Mouse (Mus musculus) ovary, postnatal 14 days (tissue): ENCODE data around the gene Ednra.

Source experiments
- DNase-seq: peaks from one replicate; pipeline ENCODE4 v3.0.0; 2022; ENCODE audit warnings: low spot score

Gene Ednra

DNA sequence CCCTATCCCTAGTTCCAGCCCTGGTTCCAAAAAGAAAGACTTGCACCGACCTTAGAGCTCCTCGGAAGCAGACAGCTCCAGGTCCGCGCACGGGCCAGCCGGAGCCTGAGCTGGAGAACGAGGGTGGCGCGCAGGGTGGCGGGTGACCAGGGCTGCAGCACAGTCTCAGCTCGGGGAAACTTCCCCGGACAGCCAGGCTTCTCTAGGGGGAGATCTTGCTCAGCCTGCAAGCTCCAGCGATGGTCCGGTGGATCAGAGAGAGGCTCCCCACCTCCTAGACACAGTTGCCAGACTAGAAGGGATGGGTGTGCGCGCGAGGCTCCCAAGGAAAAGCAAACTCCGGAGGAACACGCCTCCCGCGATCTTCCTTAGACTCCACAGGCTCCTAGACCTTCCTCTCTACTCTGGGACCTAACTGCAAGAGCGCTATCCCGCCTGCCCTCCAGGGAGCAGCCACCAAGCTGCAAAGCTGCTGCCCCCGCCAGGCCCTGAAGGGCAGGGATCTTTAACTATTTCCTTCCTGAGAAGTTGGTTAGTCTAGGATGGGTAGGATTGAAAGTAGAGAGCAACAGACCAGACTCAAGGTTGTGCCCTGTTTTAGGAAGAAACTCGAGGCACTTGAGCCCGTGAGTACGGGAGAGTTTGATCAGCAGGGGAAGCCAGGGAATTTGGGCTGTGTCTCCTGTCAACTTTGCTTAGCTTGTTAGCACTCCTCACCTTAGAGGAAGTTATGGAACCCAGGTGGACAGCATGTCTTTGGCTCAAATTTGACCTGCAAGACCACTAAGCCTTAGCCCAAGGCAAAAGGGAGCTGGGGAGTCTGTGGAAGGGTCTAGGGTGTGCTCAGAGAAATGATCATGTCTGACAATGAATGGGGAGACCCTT, at the start of gene Ednra:
TSS of gene Ednra (minus strand) at position 419 of the 885 bp plus-strand sequence.
- DNase-seq: peak; percentile 51

DNA sequence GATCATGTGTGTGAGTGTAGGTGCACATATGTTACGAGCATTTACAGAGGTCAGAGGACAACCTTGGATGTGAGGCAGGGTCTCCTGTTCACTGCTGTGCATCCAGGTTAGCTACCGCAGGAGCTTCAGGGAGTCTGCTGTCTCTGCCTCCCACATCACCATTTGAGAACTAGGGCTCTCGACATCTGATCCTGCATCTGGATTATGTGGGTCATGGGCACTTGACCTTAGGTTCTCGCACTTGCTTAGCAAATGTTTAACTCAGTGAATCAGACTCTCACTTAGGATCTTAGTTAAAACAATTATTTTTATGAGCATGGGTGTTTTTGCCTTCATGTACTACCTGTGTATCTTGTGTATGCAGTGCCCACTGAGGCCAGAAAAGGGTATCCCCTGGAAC, 49.6 kb upstream of the Ednra start:
- no peak for DNase-seq

DNA sequence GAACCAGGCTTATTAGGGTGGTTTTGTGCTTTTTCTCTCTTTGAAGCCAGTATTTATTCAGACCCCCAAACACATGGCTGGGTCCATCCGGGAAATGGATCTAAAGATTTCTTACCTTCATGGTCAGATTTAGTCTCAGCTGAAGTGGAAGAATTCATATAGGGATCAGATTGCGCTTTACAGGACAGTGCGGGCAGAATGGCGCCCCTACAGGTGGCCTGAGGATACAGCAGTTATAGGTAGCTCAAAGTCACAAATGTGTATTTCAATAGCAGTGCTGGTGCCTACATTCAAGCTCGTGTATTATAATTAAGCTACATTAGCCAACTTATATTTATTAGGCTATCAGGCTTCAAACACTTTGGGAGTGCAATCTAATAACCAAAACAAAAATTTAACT, 49.0 kb upstream of the Ednra start:
- no peak for DNase-seq

DNA sequence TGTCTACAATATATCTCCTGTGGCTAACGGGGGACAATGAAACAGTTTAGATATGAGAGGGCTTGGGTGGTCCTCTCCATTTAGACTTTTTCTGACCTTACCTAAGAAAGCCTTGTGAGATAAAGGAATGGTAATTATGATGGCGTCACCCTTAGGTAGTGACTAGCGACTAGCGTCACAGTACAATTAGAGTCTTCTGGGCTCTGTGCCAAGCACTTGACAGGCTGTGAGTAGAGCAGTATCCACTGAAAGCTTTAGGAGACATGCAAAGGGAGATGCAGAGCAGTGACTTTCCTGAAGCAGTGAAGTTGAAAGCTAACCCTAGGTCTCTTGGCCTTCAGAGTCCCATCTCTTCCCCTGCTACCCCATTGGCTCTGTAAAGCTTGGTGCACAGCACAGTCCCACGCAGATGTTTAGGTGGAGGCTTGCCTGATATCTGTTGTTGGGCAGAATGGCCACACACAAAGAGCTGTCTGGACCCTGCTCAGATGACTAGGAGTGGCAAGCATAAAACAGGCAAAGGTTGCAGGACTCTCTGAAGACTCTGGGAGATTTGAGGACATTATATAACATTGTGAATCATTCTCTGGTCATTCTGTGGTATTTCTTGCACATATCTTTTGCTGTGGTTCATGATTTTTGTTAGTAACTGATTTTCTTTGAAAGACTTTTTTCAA, 48.1 kb upstream of the Ednra start:
- no peak for DNase-seq

DNA sequence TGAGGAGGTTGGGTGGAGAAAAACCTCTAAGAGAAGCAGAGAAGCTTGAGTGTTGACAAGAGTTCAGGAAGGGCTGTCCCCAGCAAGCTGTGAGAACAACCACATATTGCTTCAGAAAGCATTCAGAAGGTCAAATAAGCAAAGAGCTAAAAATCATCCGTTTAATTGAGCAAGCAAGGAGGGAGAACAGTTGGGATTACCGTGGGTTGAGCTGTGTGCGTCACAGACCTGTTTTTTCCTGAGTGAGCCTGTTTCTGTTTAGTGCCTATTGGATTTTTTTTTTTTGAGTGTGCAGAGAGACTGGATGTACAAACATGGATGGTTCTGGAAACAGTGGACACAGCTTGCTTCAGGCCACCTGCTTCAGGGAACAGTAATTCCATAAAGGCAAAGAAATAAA, 46.7 kb upstream of the Ednra start:
- no peak for DNase-seq

DNA sequence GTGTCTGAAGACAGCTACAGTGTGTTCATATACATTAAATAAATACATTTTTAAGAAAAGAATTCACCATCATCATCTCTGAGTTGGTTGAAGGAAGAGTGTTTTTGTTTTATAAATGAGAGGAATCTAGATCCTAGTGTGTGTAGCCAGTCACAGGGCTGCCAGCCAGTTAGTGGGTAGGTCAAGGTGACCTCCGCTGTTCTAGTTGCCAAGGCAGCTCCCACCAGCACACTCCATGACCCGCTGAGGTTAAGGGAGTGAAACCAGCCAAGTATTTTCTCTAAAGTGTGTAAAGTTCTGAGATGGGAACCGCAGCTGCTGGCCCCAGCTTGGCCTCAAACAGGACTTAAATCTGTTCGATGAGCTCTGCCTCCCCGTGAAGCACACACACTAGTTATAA, 44.7 kb upstream of the Ednra start:
- peak; percentile 20 for DNase-seq

DNA sequence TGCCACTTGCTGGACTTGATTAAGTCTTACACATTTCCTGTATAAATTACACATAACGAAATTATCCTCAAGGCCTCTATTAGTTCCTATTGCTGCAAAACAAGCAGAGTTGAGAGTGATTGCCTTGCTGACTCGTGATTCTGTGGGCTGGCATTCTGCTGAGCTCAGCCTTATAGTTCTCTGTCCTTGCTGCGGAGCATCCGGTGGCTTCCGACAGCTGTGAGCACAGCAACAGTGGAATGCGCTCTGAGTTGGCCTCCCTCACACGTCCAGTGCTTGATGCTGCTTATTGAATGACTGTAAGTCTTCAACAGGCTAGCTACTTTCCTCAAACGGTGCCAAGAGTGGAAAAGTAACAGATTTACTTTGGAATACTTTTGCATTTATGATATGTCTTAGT, 40.0 kb upstream of the Ednra start:
- no peak for DNase-seq

DNA sequence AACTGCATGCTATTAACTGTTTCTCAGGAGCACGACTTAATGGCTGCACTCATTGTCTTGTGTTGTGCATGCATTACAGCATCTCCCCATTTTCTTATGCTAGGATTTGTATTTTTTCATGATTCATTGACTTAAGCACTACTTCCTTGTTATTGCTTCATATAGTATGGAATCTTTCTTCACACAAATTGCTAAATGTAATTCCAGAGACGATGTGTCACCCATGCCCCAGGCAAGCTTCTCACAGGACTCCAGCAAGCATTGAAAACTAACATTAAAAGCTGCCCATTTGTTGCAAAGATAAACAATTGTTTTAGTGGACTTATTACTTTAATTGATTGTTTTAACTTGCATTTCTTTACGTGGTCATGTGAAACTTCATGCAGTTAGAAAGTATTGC, 38.7 kb upstream of the Ednra start:
- no peak for DNase-seq

DNA sequence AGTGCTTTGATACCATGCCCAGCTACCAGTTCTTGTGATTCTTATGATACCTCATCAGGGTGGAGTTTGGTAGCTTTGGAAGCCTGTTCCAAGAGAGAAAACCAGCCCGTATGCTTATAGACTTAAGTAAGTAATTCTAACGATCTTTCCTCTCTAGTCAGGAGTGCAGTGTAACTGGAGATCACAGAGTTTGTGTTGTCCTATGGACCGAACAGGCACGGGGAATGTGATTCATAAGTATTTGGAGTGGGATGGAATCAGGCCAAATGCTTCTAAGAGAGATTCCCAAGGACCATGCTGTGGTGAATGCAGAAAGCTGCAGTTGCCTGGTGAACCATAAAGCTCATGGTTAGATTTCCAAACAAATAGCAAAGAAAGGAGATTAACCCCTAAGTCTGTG, 31.2 kb upstream of the Ednra start:
- DNase-seq: no peak

DNA sequence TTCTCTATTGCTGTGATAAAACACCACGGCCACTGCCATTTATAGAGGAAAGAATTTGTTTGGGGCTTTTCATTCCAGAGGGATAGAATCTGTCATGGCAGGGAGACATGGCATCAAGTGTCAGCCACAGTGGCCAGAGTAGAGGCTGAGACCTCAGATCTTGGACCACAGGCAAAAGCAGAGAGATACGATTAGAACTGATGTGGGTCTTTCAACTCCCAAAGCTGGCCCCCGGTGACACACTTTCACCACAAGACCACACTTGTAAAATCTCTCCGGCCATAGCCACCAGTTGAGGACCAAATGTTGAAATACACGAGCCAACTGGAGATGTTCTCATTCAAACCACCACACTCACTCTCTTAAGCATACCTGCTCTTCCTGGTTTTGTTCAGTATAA, 29.5 kb upstream of the Ednra start:
- no peak for DNase-seq

DNA sequence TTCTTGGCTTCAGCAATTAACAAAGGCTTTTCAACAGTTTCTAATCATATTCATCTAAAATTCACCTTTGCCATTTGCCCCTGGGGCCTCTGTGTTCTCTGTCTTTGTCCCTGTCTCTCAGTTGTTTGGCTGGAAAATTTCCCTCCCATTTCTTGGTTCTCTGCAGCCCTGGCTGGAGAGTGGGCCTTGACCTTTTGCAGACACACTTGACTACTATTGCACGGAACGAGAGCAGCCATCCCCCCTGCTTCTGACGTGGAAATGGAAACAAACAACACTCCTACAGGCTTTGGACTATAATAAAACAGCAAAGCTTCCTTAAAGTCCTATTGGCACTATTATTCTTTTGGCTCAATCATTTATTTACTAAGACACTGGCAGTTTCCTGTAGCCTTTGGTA, 27.8 kb upstream of the Ednra start:
- DNase-seq: no peak

DNA sequence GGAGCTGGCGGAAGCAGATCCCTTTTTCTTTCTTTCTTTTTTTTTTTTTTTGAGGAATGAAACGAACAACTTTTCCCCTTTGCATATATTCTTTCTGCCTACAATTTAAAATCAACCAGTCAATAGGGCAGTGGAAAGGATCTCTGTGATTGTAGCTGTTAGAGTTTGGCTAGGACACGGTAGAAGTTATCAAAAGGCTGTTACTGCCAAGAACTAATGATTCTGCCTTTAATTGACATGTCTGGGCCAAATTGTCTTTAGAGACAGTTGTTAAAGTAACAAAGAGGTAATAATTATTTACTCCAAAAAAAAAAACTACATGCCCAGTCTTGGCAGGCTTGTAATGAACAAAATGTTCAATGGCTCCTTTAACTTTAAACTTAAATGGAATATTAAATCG, 26.1 kb upstream of the Ednra start:
- DNase-seq: no peak

DNA sequence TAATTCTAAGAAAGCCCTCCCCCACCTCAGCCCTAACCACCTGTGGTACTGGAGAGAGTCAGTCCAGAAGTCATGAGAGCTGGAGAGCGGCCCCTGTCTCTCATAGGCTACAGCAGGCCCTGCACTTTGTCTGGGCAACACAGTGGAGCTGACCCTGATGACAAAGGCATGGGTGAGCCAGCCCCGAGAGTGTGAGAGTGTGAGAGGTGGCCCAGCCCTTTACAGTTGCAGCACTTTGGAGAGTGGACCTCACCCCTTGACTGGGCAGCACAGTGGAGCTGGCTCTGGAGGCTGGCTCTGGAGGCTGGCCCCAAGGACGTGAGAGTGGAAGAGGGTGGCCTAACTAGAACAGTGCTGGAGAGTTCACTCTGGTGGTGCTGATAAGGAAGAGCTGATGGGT, 20.2 kb upstream of the Ednra start:
- no peak for DNase-seq

DNA sequence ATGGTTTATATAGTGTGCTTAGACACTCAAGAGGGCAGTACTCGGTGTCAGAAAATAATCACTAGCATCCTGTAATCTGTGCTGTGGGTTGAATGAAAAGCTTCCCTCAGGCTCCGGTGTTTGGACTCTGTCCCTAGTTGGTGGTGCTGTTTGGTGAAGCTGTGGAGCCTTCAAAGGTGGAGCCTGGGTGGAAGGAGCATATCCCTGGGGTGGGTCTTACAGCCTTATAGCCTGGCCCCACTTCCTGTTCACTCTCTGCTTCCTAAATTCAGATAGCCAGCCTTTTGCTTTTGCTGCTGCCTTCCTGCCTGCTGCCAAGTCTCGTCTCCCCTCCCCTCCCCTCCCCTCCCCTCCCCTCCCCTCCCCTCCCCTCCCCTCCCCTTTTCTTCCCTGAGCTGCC, 18.1 kb upstream of the Ednra start:
- no peak for DNase-seq

DNA sequence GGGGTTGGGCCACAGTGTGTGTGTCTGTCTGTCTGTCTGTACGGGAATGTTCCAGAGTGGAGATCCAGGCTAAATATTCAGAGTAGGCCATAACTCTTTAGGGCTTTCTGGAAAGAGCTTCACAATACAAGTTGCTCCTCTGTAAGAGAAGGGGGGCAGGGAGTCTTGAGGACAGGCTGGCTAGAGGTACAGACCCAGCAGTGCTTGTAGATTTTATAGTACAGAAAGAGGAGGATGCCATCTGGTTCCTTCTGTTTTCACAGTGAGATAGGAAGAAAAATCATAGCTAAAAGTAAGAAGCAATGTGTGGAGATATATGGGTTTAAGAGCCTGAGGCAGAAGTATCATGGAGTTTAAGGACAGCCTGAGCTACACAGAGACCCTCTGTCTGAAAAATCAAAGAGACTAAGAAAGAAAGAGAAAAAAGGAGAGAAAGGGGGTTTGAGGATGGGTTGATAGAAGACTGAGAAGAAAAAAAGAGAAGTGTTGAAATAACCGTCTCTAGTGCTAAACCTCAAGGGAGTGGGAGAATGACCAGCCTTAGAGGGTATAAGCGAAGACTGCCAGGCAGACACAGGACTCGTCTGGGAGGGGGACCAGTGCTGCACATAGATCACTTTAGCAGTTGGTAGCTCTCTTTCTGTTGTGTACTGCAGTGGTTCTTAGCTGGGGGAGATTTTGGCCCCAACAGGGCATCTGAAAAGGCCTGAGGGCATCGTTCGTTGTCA, 16.9 kb upstream of the Ednra start:
- DNase-seq: no peak

DNA sequence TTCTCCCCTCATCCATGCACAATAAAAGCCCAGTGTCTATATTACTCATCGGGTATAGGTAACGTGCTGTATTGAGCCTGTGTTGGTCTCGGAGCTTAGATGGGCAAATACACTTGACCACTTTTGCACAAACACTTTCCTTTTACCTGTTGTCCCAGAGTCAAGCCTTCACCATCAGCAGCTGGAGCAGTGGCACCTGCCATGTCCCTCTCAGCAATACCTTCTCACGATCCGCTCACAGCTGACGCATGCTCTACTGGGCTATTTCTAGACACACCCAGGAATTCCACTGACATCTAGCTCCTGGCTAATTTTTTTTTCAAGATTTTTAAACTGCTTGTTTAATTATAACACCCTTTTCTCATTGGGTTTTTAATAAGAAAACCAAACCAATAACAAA, 14.2 kb upstream of the Ednra start:
- DNase-seq: no peak

DNA sequence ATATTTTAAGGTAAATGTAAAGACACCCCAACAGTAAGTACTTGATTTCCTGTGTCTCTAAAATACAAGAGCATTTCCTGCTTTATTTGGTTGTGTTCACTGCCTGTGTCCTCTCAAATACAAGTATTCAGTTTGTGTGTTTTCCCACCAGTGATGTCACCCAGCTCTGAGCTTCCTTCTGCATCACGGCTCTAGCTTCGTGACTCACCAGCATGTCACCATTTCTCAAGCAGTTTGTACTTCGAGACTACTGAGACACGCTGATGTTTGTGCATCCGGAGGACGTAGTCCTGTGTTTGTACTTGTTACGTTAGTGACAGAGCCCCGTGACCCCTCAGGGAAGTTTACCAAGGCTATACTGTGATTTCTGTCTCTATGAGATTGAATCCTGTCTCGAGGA, 13.1 kb upstream of the Ednra start:
- DNase-seq: no peak

DNA sequence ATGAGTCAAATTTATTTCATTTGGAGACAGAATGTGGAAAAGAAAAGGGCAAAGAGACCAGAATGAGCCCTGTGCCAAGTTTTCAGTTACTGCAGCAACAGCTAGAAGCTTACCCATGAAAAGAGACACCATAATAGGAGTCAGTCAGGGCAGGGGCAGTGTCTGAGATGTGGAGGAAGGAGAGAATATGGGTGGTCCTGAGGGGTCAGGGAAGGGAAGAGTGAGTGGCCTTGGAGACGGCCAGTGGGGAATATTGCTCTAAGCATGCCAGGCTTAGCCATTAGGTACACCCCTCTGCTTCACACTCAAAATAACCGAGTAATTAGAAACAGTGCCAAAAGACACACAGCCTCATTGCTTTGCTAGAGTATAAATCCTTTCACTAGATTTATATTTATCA, 9.5 kb upstream of the Ednra start:
- no peak for DNase-seq

DNA sequence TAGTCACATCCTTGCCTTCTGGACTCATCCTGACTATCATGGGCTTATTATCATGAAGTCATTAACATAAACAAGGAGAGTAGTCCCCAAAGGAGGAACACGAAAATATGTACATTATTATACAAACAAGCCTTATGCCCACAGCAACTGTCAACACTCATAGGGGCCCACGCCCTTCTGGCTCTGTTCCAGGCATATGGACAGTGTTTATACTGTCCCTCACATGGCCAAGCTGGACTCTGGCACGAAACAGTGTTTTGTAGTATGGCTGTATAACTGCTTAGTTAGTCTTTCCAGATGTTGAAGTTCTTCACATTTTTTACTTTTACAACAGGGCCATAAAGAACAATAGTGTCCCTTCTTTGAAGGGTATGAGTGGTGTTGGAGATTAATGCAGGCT, 8.7 kb upstream of the Ednra start:
- DNase-seq: no peak

DNA sequence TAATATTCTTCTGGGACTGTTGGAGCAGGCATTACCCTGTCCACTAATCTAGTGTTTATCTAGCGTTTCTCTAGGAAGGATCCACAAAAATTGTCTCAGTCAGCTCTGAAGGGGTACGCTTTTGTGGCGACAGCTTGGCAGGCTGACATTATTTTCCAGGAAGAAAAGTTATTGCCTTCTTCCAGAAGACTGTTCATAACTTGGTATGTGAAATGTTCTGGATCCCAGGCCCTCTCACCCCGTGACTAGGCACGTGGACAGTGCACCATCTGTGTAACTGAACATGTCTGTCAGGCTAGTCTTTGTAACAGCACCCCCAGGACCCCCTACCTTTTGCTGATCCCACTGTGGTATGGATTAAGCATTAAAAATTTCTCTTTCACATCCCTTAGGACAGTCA, 1.1 kb upstream of the Ednra start:
- no peak for DNase-seq

DNA sequence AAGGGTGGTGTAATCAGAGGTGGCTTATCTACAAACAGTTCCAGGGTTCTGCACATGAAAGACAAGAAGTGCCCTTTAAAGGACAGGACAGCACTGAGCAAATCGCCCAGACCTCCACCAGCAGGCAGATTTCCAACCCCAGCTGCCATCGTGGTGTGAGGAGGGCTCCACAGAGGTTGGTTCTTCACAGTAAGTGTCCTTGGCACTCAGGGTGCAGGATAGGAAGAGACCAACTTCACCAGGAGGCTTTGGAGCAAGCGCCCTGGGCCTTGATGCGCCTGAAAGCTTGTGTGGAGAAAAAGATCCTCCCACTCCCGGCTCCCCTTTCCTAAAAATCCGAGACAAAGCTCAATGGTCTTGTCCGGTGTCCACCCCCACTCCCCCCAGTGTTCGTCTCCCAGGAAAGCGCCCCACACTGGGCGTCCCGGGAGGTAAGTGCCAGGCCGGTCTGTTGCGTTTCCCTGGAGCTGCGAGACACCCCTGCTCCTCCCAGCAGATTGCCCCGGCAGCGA, 674 bp downstream of the Ednra start:
- peak; percentile 46 for DNase-seq

DNA sequence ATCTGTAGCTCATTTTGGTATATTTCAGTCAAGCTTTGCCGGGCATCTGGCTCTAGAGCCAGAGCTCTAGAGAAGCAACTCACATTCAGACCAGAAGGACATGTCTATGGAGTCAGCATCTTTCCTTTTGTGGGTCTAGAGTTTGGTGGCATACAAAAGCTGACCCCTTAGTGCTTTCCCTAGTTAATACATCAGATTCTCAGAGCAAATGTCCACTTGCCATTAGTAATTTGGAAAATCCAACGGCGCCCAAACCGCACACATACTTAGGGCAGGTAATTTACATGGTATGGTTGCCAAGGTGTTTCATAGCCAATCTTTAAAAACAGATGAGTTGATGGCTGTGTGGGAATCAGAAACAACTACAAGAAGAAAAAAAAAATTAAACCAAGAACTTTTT, 1.2 kb downstream of the Ednra start:
- no peak for DNase-seq

DNA sequence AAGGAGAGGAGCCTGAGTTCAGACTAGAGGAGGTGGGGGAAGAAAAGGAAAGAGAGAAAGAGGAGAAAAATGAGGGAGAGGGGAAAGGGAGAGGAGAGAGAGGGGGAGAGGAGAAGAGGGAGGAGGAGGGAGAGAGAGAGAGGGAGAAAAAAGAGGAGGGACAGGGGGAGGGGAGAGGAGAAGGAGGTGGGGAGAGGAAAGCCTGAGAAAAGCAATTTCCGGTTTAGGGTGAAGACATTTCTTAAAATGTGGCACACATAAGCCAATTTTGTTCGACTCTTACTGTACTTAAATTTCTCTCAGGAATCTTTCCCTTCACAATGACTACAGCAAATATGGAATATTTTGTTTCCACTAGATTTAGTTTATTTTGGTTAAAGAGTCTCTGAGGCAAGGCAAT, 5.3 kb downstream of the Ednra start:
- DNase-seq: no peak
